Comparison of ENCODE assay signal across 13 mouse cellular contexts in the genomic region with DNA sequence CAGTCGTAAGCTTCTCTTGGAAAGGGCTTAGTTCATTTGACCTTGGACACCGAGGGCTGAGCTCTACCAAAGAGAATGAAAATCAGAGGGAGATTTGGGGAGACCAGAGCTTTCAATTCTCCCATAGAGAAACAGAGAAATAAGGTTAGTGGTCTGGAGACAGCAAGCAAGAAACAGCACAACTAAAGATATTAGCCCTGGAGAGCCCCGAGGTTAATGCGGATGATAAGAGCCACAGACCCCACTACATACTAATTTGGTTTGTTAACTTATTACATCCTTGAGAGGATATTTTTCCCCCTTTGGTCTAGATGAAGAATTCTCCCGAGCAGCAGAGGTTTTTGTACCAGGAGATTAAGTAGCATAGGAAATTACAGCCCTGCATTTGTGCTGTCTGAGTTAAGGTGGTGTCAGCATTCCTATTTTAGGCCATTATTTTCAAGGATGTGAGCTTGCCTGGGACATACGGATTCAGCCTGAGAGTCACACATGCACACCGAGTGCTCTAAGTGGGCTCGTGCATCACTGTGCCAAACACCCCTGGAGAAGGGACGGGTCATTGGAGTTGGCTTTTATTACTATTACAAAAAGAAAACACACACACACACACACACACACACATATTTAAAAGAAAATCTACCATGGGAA.
DNase-seq lines count a peak whose midpoint lies in the region; ATAC-seq lines count a peak whose summit lies in the region.
"Had no signal": no experiment of that assay in that cellular context is flagged by ENCODE, and none has a peak within 500 bp of the region (broad histone marks: within the 10 kb centered on the region; RNA-seq: fewer than 3 reads in every experiment).

No protein-coding gene starts in this region.

- no peak overlapping the region for H3K9ac ChIP-seq in heart, embryonic 16.5 days (ENCODE audit: low read length)
- no peak overlapping the region for H3K9ac ChIP-seq in forebrain, embryonic 13.5 days
- H3K9ac ChIP-seq in hindbrain, embryonic 16.5 days (ENCODE audit: low read depth, low read length) = peak overlapping the region; percentile 19; the same call in 1 of the 2 replicates
- H3K9ac ChIP-seq in midbrain, embryonic 15.5 days = no peak overlapping the region
- H3K9ac ChIP-seq: embryonic facial prominence, embryonic 12.5 days; lung, embryonic 14.5 days; neural tube, embryonic 12.5 days had no signal

- no peaks in the 10 kb centered on the region for H3K36me3 ChIP-seq in heart, embryonic 16.5 days (ENCODE audit: control insufficient read depth, insufficient read depth)
- H3K36me3 ChIP-seq in forebrain, embryonic 13.5 days (ENCODE audit: poor library complexity, severe bottlenecking) = no peaks in the 10 kb centered on the region
- no peaks in the 10 kb centered on the region for H3K36me3 ChIP-seq in hindbrain, embryonic 16.5 days (ENCODE audit: control insufficient read depth, insufficient read depth, low read length)
- no peaks in the 10 kb centered on the region for H3K36me3 ChIP-seq in midbrain, embryonic 15.5 days (replicated peaks)
- H3K36me3 ChIP-seq: embryonic facial prominence, embryonic 12.5 days; G1E; neural tube, embryonic 12.5 days had no signal

- ATAC-seq in heart, embryonic 16.5 days (replicated peaks; ENCODE audit: extremely low read depth, insufficient read depth, low FRiP score) = no peak
- ATAC-seq in forebrain, embryonic 13.5 days = 0 out of 2 replicates have a peak, but pooled peaks have one; percentile 23
- peak; percentile 61; the same call in 1 of the 2 replicates for ATAC-seq in hindbrain, embryonic 16.5 days
- peak; percentile 55 for ATAC-seq in midbrain, embryonic 15.5 days (replicated peaks)
- ATAC-seq: intestine, postnatal 0 days had no signal

- peak overlapping the region; percentile 39; the same call in 1 of the 2 replicates for H3K4me2 ChIP-seq in heart, embryonic 16.5 days (ENCODE audit: low read depth, low read length)
- peak overlapping the region; percentile 15; the same call in 1 of the 2 replicates for H3K4me2 ChIP-seq in forebrain, embryonic 13.5 days
- H3K4me2 ChIP-seq in hindbrain, embryonic 16.5 days (ENCODE audit: low read length) = peak overlapping the region; percentile 21
- peak overlapping the region; percentile 36 for H3K4me2 ChIP-seq in midbrain, embryonic 15.5 days
- H3K4me2 ChIP-seq: embryonic facial prominence, embryonic 12.5 days; lung, embryonic 14.5 days; neural tube, embryonic 12.5 days had no signal

- H3K9me3 ChIP-seq in heart, embryonic 16.5 days (replicated peaks; ENCODE audit: control insufficient read depth, low read length) = no peaks in the 10 kb centered on the region
- H3K9me3 ChIP-seq in forebrain, embryonic 13.5 days (replicated peaks) = peaks cover 4% of the 10 kb centered on the region; the same call in 1 of the 2 replicates
- H3K9me3 ChIP-seq in hindbrain, embryonic 16.5 days (ENCODE audit: control insufficient read depth, low read length) = no peaks in the 10 kb centered on the region
- H3K9me3 ChIP-seq in midbrain, embryonic 15.5 days = no peaks in the 10 kb centered on the region
- H3K9me3 ChIP-seq: G1E had no signal

- no peak for DNase-seq in heart, adult 9 months (ENCODE audit: low spot score in 2 of 2)
- no peak for DNase-seq in kidney, adult 11 months
- no peak for DNase-seq in right cerebral cortex, postnatal 10 days (ENCODE audit: low spot score in 2 of 2)
- no peak for DNase-seq in lung, postnatal 4 days

- H3K27me3 ChIP-seq in heart, embryonic 16.5 days (ENCODE audit: control insufficient read depth, insufficient read depth, low read length) = no peaks in the 10 kb centered on the region
- H3K27me3 ChIP-seq in forebrain, embryonic 13.5 days = no peaks in the 10 kb centered on the region
- H3K27me3 ChIP-seq in hindbrain, embryonic 16.5 days (replicated peaks; ENCODE audit: control insufficient read depth, insufficient read depth, low read length) = no peaks in the 10 kb centered on the region; the same call in 1 of the 2 replicates
- H3K27me3 ChIP-seq in midbrain, embryonic 15.5 days (replicated peaks) = no peaks in the 10 kb centered on the region
- H3K27me3 ChIP-seq: neural tube, embryonic 12.5 days had no signal

- no peak overlapping the region for H3K4me3 ChIP-seq in heart, embryonic 16.5 days (ENCODE audit: low read length)
- no peak overlapping the region for H3K4me3 ChIP-seq in forebrain, embryonic 13.5 days
- no peak overlapping the region for H3K4me3 ChIP-seq in hindbrain, embryonic 16.5 days (ENCODE audit: low read length)
- no peak overlapping the region for H3K4me3 ChIP-seq in midbrain, embryonic 15.5 days
- H3K4me3 ChIP-seq: embryonic facial prominence, embryonic 12.5 days; neural tube, embryonic 12.5 days had no signal

- H3K27ac ChIP-seq in heart, embryonic 16.5 days (ENCODE audit: low read length) = no peak overlapping the region
- no peak overlapping the region; the same call in 1 of the 2 replicates for H3K27ac ChIP-seq in forebrain, embryonic 13.5 days
- H3K27ac ChIP-seq in hindbrain, embryonic 16.5 days (ENCODE audit: low read depth, low read length) = no peak overlapping the region
- peak overlapping the region; percentile 62 for H3K27ac ChIP-seq in midbrain, embryonic 15.5 days
- H3K27ac ChIP-seq: embryonic facial prominence, embryonic 12.5 days; neural tube, embryonic 12.5 days had no signal

- no peaks in the 10 kb centered on the region for H3K4me1 ChIP-seq in heart, embryonic 16.5 days (ENCODE audit: control insufficient read depth, insufficient read depth, low read length)
- H3K4me1 ChIP-seq in forebrain, embryonic 13.5 days = peaks cover 22% of the 10 kb centered on the region
- peaks cover 2% of the 10 kb centered on the region; the same call in 1 of the 2 replicates for H3K4me1 ChIP-seq in hindbrain, embryonic 16.5 days (ENCODE audit: control insufficient read depth, insufficient read depth, low read depth, low read length)
- H3K4me1 ChIP-seq in midbrain, embryonic 15.5 days = peaks cover 24% of the 10 kb centered on the region
- H3K4me1 ChIP-seq: embryonic facial prominence, embryonic 12.5 days; neural tube, embryonic 12.5 days had no signal

- 53% methylated on average over 9 of the region's 9 CpGs for WGBS in heart, embryonic 16.5 days
- WGBS in forebrain, embryonic 13.5 days = 28% methylated on average over 9 of the region's 9 CpGs
- WGBS in hindbrain, embryonic 16.5 days = 41% methylated on average over 9 of the region's 9 CpGs
- 20% methylated on average over 9 of the region's 9 CpGs for WGBS in midbrain, embryonic 15.5 days
